Mouse (Mus musculus) frontal cortex, postnatal 36 days (tissue): ENCODE data around the gene Rdh7.
"Not testable (repeated sequence)": the region's sequence is repeated elsewhere in the genome, so short reads cannot be mapped to it uniquely, and the experiment has no call there.

Experiments used
- DNase-seq, 2 experiments: peaks; one replicate each; pipeline ENCODE4 v3.0.0; 2022; ENCODE audit warnings: low spot score in 2 of 2

The Rdh7 gene

GRCm38 (mm10) chr10:127893163-127894022 lies 4.8 kb upstream of the Rdh7 start:
- not testable (repeated sequence) for DNase-seq

GRCm38 (mm10) chr10:127891481-127891880 lies 2.9 kb upstream of the Rdh7 start:
- no peak for DNase-seq

- no peak for DNase-seq
Observed at GRCm38 (mm10) chr10:127886971-127887370, 1.6 kb downstream of the Rdh7 start.

GRCm38 (mm10) chr10:127886551-127886950 lies 2.1 kb downstream of the Rdh7 start:
- no peak for DNase-seq

- DNase-seq, result no peak
Observed at GRCm38 (mm10) chr10:127881041-127881440, 7.6 kb downstream of the Rdh7 start.

GRCm38 (mm10) chr10:127879155-127879688 lies 9.4 kb downstream of the Rdh7 start:
- DNase-seq, result peak in 1 of 2 experiments; percentile 4

- no peak for DNase-seq
Observed at GRCm38 (mm10) chr10:127878262-127879057, 10.2 kb downstream of the Rdh7 start.

- no peak for DNase-seq
Observed at GRCm38 (mm10) chr10:127877681-127878080, 10.9 kb downstream of the Rdh7 start.

- DNase-seq, result peak; percentile 2 to 8
Observed at GRCm38 (mm10) chr10:127872484-127872883, 16.1 kb downstream of the Rdh7 start.

- no peak for DNase-seq
Observed at GRCm38 (mm10) chr10:127866232-127866631, 22.4 kb downstream of the Rdh7 start, which contains the start of gene Rdh16f2. Rdh16f2 (plus strand) TSS chr10:127866474.

- DNase-seq, result no peak
Observed at GRCm38 (mm10) chr10:127864931-127865330, 23.7 kb downstream of the Rdh7 start.

GRCm38 (mm10) chr10:127856376-127856775 lies 32.2 kb downstream of the Rdh7 start:
- DNase-seq, result no peak

- no peak for DNase-seq
Observed at GRCm38 (mm10) chr10:127849628-127850027, 39.0 kb downstream of the Rdh7 start, which contains the start of gene Rdh19. Rdh19 (plus strand) TSS chr10:127849928.

GRCm38 (mm10) chr10:127848089-127848488 lies 40.5 kb downstream of the Rdh7 start:
- DNase-seq, result no peak

- DNase-seq, result not testable (repeated sequence)
Observed at GRCm38 (mm10) chr10:127845945-127846344, 42.7 kb downstream of the Rdh7 start.

- DNase-seq, result no peak
Observed at GRCm38 (mm10) chr10:127840776-127841175, 47.8 kb downstream of the Rdh7 start.

- peak; percentile 3 to 28 for DNase-seq
Observed at GRCm38 (mm10) chr10:127838539-127838938, 50.1 kb downstream of the Rdh7 start.

GRCm38 (mm10) chr10:127837793-127838192 lies 50.8 kb downstream of the Rdh7 start:
- not testable (repeated sequence) for DNase-seq

GRCm38 (mm10) chr10:127835292-127835691 lies 53.3 kb downstream of the Rdh7 start:
- DNase-seq, result no peak

GRCm38 (mm10) chr10:127834186-127834585 lies 54.4 kb downstream of the Rdh7 start:
- not testable (repeated sequence) for DNase-seq
